Mouse (Mus musculus): ENCODE data around the gene Mcub.

The Mcub gene

GRCm38 (mm10) chr3:129893143-129893542 lies 76.9 kb downstream of the Mcub start:
- no peak for DNase-seq (ENCODE audit: low read depth)

GRCm38 (mm10) chr3:129892003-129892402 lies 78.0 kb downstream of the Mcub start:
- DNase-seq (ENCODE audit: low read depth), result no peak

- no peak for DNase-seq (ENCODE audit: low read depth)
Observed at GRCm38 (mm10) chr3:129887779-129888517, 82.1 kb downstream of the Mcub start.

- no peak for DNase-seq (ENCODE audit: low read depth)
Observed at GRCm38 (mm10) chr3:129886430-129886829, 83.6 kb downstream of the Mcub start.

GRCm38 (mm10) chr3:129885577-129885976 lies 84.4 kb downstream of the Mcub start:
- peak; percentile 48 for DNase-seq (ENCODE audit: low read depth)

GRCm38 (mm10) chr3:129880925-129881593 lies 88.9 kb downstream of the Mcub start:
- peak; percentile 67 for DNase-seq (ENCODE audit: low read depth)

GRCm38 (mm10) chr3:129879913-129880312 lies 90.1 kb downstream of the Mcub start:
- no peak for DNase-seq (ENCODE audit: low read depth)

GRCm38 (mm10) chr3:129879131-129879757 lies 90.8 kb downstream of the Mcub start:
- peak; percentile 34 for DNase-seq (ENCODE audit: low read depth)

- peak; percentile 70 for DNase-seq (ENCODE audit: low read depth)
Observed at GRCm38 (mm10) chr3:129878405-129879021, 91.5 kb downstream of the Mcub start, which contains the start of gene Pla2g12a. TSS of gene Pla2g12a (plus strand) at chr3:129878606.

- no peak for DNase-seq (ENCODE audit: low read depth)
Observed at GRCm38 (mm10) chr3:129877327-129877726, 92.7 kb downstream of the Mcub start.
